Mouse (Mus musculus): ENCODE results near the gene 5730596B20Rik. TPM values are rescaled to one million over a fixed set of nuclear protein-coding genes. Genes with fewer than 3 reads are reported as not detected.

The 5730596B20Rik gene
- polyA plus RNA-seq, 1 experiment from 2014 or later, result not detected

GRCm38 (mm10) chr6:52157466-52158275 lies 19.6 kb upstream of the 5730596B20Rik start:
- Histone ChIP-seq H3K27ac (replicated peaks) (no peak overlapping the region), H3K9me3 (replicated peaks) (no peaks in the 10 kb centered on the region), H3K4me1 (peaks cover 29% of the 10 kb centered on the region), H3K4me3 (peak overlapping the region; percentile 71), H3K36me3 (no peaks in the 10 kb centered on the region), H3K27me3 (ENCODE audit: low read depth, poor library complexity, severe bottlenecking) (peaks cover 100% of the 10 kb centered on the region)
- no peak for DNase-seq (ENCODE audit: low spot score)
- under 1% methylated on average over 32 of the region's 32 CpGs for WGBS

DNA sequence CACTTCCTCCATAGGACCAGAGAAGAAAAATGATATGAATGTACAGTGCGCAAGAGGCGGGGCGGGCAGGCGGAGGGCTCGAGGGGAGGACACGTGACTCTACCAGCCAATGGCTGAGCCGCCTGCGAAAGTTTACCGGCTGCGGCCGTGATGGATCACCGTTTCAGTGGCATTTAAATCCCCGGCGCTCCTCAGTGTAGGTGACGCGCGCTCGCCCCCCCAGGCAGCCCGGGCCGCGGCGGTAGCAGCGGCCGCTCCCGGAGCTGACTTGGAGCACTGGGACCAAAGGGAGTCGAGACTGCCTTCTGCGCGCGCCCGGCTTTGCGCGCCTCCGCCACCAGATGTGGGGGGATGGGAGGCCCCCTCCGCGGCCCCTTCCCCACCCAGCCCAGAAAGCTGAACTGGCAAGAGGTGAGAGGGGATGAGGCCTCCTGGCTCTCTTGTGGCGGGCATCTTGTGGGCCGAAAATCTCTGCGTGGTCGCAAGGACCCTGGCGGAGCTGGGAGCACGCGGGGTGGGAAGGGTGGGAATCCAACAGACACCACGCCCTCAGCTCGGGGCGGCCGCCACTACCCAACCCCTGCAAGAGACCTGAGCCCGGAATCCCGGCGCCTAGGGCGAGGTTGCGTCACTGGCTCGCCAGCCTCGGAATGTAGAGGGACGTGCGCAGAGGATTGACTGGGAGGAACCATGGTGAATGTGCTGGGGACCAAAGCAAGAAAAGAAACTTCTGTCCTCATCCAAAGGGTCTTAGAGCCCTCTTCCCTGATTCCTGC lies 18.8 kb upstream of the 5730596B20Rik start, which contains the start of gene Hoxa1:
Hoxa1 (minus strand) TSS at position 42 of the 776 bp plus-strand sequence.
- Histone ChIP-seq H3K27ac (replicated peaks) (peak within 1 kb of the TSS; percentile 14; the same call in 1 of the 2 replicates), H3K27me3 (ENCODE audit: low read depth, poor library complexity, severe bottlenecking) (peaks cover 100% of the 10 kb centered on the region), H3K36me3 (no peaks in the 10 kb centered on the region), H3K9me3 (replicated peaks) (no peaks in the 10 kb centered on the region), H3K4me3 (peak within 1 kb of the TSS; percentile 71), H3K4me1 (peaks cover 26% of the 10 kb centered on the region)
- WGBS, result under 1% methylated on average over 55 of the region's 55 CpGs
- DNase-seq (ENCODE audit: low spot score), result peak; percentile 74

DNA sequence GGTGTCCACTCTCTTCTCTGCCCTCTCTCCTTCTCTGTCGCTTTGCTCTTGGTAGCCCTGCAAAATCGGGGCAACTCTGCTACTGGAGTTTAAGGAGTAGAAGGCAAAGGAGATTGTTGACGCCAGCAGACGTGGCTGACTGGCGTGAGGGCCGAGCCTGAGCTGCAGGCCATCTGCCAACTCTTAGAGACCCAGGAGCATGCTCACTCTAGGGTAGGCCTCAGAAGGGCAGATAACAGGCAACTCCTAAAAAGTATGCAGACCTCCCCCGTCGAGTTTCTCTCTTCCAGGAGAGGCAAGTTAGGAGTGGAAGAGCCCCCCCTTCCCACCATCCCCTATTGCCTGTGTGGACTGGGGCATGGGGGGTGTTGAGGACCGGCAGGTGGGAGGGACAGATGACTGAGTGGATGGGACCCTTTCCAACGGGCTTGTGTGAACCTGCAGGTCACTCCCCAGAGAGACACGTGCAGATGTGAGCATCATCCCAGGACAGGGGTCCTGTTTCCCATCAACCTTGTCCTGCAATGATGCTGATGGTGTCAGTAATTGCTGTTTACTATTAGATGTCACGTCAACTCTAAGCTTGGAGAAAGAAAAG lies 18.0 kb upstream of the 5730596B20Rik start:
- Histone ChIP-seq H3K9me3 (replicated peaks) (no peaks in the 10 kb centered on the region), H3K27me3 (ENCODE audit: low read depth, poor library complexity, severe bottlenecking) (peaks cover 100% of the 10 kb centered on the region), H3K4me3 (peak overlapping the region; percentile 71), H3K36me3 (no peaks in the 10 kb centered on the region), H3K27ac (replicated peaks) (no peak overlapping the region; the same call in 1 of the 2 replicates), H3K4me1 (peaks cover 28% of the 10 kb centered on the region)
- DNase-seq (ENCODE audit: low spot score), result peak; percentile 48
- 1% methylated on average over 12 of the region's 12 CpGs for WGBS

DNA sequence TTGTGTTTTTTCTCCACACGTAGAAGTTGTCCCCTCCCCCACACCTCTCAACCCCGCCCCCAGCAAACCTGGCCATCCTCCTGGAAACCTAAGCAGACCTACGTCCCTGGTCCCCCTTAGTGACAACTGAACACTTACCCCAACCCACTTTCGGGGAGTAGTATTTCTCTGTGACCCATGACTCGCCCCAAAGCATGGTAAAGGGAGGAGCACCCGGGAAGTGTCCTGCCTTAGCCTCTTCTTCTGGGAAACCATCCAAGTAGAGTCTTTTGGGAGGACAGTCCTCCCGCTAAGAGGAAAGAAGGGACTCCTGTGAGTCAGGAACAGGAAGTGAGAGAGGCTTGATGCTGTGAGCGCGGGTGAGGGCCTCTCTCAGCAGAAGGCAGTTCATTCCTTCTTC lies 17.3 kb upstream of the 5730596B20Rik start:
- no peak for DNase-seq (ENCODE audit: low spot score)
- no peak overlapping the region for H3K4me3 ChIP-seq
- no peaks in the 10 kb centered on the region for H3K36me3 ChIP-seq
- H3K27me3 ChIP-seq (ENCODE audit: low read depth, poor library complexity, severe bottlenecking), result peaks cover 100% of the 10 kb centered on the region
- 2% methylated on average over 9 of the region's 9 CpGs for WGBS
- peaks cover 29% of the 10 kb centered on the region for H3K4me1 ChIP-seq
- H3K9me3 ChIP-seq (replicated peaks), result no peaks in the 10 kb centered on the region
- no peak overlapping the region for H3K27ac ChIP-seq (replicated peaks)

DNA sequence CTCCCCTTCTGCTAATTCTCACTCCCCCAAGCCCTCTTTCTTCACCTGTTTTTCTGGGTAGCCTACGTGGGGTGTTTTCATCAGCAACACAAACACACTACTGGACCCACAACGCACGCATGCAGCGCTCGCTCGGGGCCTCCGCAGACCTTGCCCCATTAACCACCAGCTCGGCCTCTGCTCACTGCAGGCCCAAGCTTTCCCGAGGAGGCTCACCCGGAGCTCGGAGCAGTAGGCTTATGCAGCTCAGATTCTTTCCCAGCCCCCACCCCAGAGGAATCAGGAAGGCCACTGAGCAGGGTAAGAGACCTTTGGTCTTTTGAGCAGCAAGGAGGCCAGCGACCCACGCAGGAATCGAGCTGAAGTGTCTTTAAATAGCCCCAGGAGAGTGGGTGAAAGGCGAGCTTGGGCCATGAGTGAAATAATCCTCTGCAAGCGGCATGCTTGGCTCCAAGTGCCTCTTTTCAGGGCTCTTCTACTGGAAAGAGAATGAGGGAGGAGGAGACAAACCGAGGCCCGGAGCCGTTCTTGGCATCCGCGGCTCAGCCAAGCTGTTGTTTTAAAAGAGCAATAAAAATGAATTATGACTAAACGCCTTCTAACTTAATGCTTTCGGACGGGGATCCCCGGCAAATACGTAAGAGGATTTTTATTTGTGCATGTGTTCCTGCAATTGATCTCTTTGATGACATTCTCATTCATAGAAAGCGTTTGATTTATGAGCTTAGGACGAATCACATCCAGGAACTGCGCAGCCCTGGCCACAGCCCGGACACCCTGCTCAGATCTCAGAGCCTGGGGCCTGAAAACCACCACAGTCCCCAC lies 16.6 kb upstream of the 5730596B20Rik start:
- no peak overlapping the region for H3K27ac ChIP-seq (replicated peaks)
- no peak overlapping the region for H3K4me3 ChIP-seq
- WGBS, result 1% methylated on average over 30 of the region's 30 CpGs
- DNase-seq (ENCODE audit: low spot score), result peak; percentile 64
- H3K4me1 ChIP-seq, result peaks cover 29% of the 10 kb centered on the region
- H3K27me3 ChIP-seq (ENCODE audit: low read depth, poor library complexity, severe bottlenecking), result peaks cover 100% of the 10 kb centered on the region
- no peaks in the 10 kb centered on the region for H3K9me3 ChIP-seq (replicated peaks)
- H3K36me3 ChIP-seq, result no peaks in the 10 kb centered on the region

- H3K9me3 ChIP-seq (replicated peaks), result no peaks in the 10 kb centered on the region
- peaks cover 29% of the 10 kb centered on the region for H3K4me1 ChIP-seq
- DNase-seq (ENCODE audit: low spot score), result no peak
- no peak overlapping the region for H3K27ac ChIP-seq (replicated peaks)
- H3K36me3 ChIP-seq, result no peaks in the 10 kb centered on the region
- WGBS, result 2% methylated on average over 8 of the region's 8 CpGs
- H3K27me3 ChIP-seq (ENCODE audit: low read depth, poor library complexity, severe bottlenecking), result peaks cover 100% of the 10 kb centered on the region
- no peak overlapping the region for H3K4me3 ChIP-seq
Observed at GRCm38 (mm10) chr6:52161336-52162092, 15.8 kb upstream of the 5730596B20Rik start.

DNA sequence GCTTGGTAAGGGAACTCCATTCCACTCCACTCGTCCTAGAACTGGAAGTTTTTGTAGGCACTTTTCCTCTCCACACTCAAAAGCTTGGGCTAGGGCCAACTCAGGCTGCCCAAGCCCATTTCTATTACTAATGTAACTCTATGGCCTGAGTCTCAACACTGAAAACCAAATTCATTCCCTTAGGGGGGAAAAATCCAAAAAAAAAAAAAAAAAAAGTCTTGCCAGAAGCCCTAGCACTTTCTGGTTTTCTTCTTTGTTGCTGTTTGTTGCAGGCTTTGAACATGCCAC lies 15.3 kb upstream of the 5730596B20Rik start:
- Histone ChIP-seq H3K27me3 (ENCODE audit: low read depth, poor library complexity, severe bottlenecking) (peaks cover 100% of the 10 kb centered on the region), H3K4me3 (no peak overlapping the region), H3K4me1 (peaks cover 29% of the 10 kb centered on the region), H3K36me3 (no peaks in the 10 kb centered on the region), H3K9me3 (replicated peaks) (no peaks in the 10 kb centered on the region), H3K27ac (replicated peaks) (no peak overlapping the region)
- WGBS, result 4% methylated on average over 1 of the region's 1 CpGs
- peak; percentile 11 for DNase-seq (ENCODE audit: low spot score)

DNA sequence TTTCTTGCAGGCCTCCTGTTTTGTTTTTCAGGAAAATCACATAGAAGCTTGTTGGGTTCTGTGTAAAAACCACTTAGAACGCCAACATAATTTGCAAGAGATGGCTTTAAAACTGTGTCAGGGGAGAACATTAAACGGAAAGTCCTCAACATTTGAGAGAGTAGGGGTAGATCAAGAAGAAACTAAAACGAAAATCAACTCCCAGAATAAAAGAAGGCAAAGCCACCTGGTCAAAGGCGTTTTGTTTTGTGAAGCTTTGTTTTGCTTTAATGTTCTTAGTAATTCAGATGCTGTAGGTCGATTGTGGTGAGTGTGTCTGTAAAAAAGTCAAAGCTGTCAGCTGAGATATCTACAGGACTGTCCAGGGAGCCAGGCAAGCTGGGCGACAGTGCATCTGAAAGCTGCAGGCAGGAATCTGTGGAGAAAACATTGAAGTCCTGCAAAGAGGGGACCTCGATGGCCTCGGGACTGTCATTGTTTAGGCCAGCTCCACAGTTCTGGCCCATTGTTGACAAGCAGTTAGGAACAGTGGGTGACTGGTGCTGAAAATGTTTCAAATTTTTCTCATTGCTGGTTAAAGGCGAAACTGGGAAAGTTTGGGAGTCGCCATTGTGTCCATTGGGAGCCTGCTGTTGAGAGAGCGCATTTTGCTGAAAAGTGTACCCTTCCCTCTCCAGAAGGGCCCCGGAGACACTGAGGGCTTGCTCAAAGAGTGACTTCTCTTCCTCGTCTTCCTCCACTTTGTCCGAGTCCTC lies 14.5 kb upstream of the 5730596B20Rik start:
- Histone ChIP-seq H3K9me3 (replicated peaks) (no peaks in the 10 kb centered on the region), H3K4me3 (no peak overlapping the region), H3K27ac (replicated peaks) (no peak overlapping the region), H3K4me1 (peaks cover 28% of the 10 kb centered on the region), H3K27me3 (ENCODE audit: low read depth, poor library complexity, severe bottlenecking) (peaks cover 100% of the 10 kb centered on the region), H3K36me3 (no peaks in the 10 kb centered on the region)
- 1% methylated on average over 14 of the region's 14 CpGs for WGBS
- DNase-seq (ENCODE audit: low spot score), result peak; percentile 11

- H3K9me3 ChIP-seq (replicated peaks), result no peaks in the 10 kb centered on the region
- peak; percentile 66 for DNase-seq (ENCODE audit: low spot score)
- H3K27ac ChIP-seq (replicated peaks), result no peak overlapping the region
- under 1% methylated on average over 17 of the region's 17 CpGs for WGBS
- no peaks in the 10 kb centered on the region for H3K36me3 ChIP-seq
- no peak overlapping the region; the same call in 1 of the 2 replicates for H3K4me3 ChIP-seq
- peaks cover 100% of the 10 kb centered on the region for H3K27me3 ChIP-seq (ENCODE audit: low read depth, poor library complexity, severe bottlenecking)
- peaks cover 21% of the 10 kb centered on the region for H3K4me1 ChIP-seq
Observed at GRCm38 (mm10) chr6:52163366-52164031, 13.8 kb upstream of the 5730596B20Rik start.

DNA sequence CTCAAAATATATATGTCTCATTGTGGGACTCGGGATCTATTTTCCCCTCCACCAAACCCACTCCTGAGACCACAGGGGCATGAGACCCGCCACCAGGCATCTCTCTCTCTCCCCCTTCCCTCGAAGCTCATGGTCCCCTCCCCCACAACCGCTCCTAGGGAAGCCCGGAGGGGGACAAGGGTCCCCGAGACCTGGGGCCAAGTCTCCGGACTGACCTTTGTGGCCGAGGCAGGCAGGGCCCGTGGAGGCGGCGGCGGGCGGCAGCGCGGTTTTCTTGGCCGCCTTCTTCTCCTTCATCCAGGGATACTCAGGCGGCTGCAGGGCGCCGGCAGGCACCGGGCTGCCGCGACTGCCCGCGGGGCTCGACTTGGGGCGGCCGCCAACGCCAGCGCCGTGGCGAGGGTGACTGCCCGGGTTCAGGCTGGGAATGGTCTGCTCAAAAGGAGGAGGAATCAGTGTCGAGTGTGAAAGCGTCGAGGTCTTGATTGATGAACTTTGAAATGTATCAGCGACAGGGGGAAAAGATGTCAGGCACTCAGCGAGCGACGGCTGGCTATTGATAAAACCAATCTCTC lies 13.2 kb upstream of the 5730596B20Rik start:
- H3K27ac ChIP-seq (replicated peaks), result no peak overlapping the region
- H3K4me1 ChIP-seq, result peaks cover 15% of the 10 kb centered on the region
- peak; percentile 73 for DNase-seq (ENCODE audit: low spot score)
- 0 out of 2 replicates have a peak overlapping the region, but pooled peaks have one; percentile 11 for H3K4me3 ChIP-seq
- H3K36me3 ChIP-seq, result no peaks in the 10 kb centered on the region
- H3K27me3 ChIP-seq (ENCODE audit: low read depth, poor library complexity, severe bottlenecking), result peaks cover 100% of the 10 kb centered on the region
- H3K9me3 ChIP-seq (replicated peaks), result no peaks in the 10 kb centered on the region
- WGBS, result under 1% methylated on average over 39 of the region's 39 CpGs
